Mouse (Mus musculus): Measurements from ENCODE around the gene Zfp810. TPM values are rescaled to one million over a fixed set of nuclear protein-coding genes. Genes with fewer than 3 reads are reported as not detected.

Zfp810 gene
- 35.0 and 36.1 TPM in 2 replicates for polyA plus RNA-seq (2015; fragmentation: Nextera tagmentation; extraction: Ambion mirVana)

DNA sequence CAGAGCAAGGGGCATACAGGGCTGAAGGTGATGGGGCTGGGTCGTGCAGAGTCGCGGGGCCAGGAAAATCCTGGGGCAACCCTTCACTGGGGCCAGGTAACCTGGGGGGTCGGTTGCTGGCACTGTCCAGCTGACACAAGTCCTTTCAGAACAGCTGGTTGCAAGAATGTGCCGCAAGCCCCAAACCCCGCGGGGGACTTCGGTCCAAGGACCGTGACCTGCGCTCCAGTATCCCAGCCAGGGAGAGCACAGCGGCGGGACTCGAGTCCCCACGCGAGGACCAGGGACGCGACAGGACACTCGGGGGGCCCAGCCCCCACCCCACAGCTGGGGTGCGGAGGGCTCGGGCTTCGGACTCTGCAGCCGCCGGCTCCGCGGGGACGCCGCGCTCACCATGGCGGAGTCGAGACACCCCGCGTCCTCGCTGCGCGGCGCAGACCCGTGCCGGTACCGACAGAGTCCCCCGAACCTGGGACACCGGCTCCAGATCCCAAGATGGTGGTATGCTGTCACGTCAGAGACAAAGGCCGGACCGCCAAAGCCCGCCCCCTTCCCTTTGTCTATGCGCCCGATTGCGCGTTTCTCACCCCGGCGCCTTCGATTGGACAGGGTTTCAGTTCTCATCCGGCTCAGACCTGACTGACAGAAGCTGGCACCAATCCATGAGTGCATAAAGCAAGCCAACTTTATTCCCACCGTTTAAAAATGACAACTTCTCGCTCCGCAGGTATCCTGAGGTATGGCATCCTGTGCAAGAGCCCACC is at the start of gene Zfp810:
TSS of gene Zfp810 (minus strand) at position 493 of the 764 bp plus-strand sequence.
- Histone ChIP-seq H3K36me3 (ENCODE audit: control insufficient read depth, insufficient read depth) (peaks cover 15% of the 10 kb centered on the region), H3K27ac (ENCODE audit: low read length) (peak within 1 kb of the TSS; percentile 92), H3K4me3 (replicated peaks; ENCODE audit: low read length) (peak within 1 kb of the TSS; percentile 89), H3K4me2 (ENCODE audit: low read length) (peak within 1 kb of the TSS; percentile 79), H3K27me3 (replicated peaks; ENCODE audit: control insufficient read depth, insufficient read depth, low read length) (no peaks in the 10 kb centered on the region), H3K4me1 (replicated peaks; ENCODE audit: control insufficient read depth, insufficient read depth, low read length) (peaks cover 11% of the 10 kb centered on the region), H3K9me3 (ENCODE audit: control insufficient read depth, low read length) (peaks cover 6% of the 10 kb centered on the region; the same call in 1 of the 2 replicates), H3K9ac (replicated peaks; ENCODE audit: low read depth, low read length) (peak within 1 kb of the TSS; percentile 99)
- 0% methylated on average over 56 of the region's 56 CpGs for WGBS
- peak; percentile 100 for ATAC-seq

DNA sequence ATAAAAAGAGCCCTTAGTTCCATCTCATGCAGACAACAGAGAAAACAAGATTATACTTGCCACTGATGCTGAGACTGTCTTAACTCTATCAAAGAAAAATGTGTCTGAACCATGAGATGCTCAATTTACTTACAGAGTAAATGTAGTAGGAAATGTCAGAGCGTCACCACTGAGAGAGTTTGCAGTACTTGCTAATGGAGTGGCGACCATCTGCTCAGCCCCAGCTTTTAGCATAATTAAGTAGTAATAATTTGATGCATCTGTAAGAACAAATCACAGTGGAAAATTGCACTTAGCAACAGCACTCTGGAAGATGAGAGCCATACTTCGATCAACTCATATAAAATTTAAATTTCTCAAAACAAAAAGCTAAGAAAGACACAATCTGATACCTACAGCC is 48.5 kb upstream of the Zfp810 start:
- no peaks in the 10 kb centered on the region for H3K9me3 ChIP-seq (ENCODE audit: control insufficient read depth, low read length)
- H3K4me1 ChIP-seq (replicated peaks; ENCODE audit: control insufficient read depth, insufficient read depth, low read length) = no peaks in the 10 kb centered on the region; the same call in 1 of the 2 replicates
- no peaks in the 10 kb centered on the region for H3K36me3 ChIP-seq (ENCODE audit: control insufficient read depth, insufficient read depth)
- WGBS = 49% methylated on average over 3 of the region's 3 CpGs
- no peak overlapping the region for H3K4me3 ChIP-seq (replicated peaks; ENCODE audit: low read length)
- H3K9ac ChIP-seq (replicated peaks; ENCODE audit: low read depth, low read length) = no peak overlapping the region
- no peak overlapping the region for H3K4me2 ChIP-seq (ENCODE audit: low read length)
- H3K27ac ChIP-seq (ENCODE audit: low read length) = no peak overlapping the region
- ATAC-seq = peak; percentile 75; the same call in 1 of the 2 replicates
- no peaks in the 10 kb centered on the region for H3K27me3 ChIP-seq (replicated peaks; ENCODE audit: control insufficient read depth, insufficient read depth, low read length)

DNA sequence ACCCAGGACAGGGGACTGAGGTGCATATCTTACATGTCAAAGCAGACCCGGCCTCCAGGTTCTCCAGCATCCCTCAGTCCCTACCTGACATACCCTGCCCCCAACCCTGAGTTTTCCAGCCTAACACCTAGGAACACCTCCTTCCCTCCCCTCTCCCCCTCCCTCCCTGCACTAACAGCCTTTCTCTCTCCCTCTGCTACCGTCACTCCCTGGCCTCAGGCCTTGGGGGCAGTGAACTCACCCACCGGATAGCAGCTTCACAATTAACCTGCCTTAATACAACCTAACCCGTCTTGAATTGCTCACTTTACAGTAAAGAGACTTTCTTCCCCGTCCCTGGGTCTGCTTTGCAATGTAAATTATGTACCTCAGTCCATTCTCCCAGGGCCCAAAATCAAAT is 46.5 kb upstream of the Zfp810 start:
- WGBS = 87% methylated on average over 5 of the region's 5 CpGs
- no peak overlapping the region for H3K27ac ChIP-seq (ENCODE audit: low read length)
- H3K4me3 ChIP-seq (replicated peaks; ENCODE audit: low read length) = no peak overlapping the region
- no peak overlapping the region for H3K9ac ChIP-seq (replicated peaks; ENCODE audit: low read depth, low read length)
- no peaks in the 10 kb centered on the region for H3K27me3 ChIP-seq (replicated peaks; ENCODE audit: control insufficient read depth, insufficient read depth, low read length)
- H3K36me3 ChIP-seq (ENCODE audit: control insufficient read depth, insufficient read depth) = no peaks in the 10 kb centered on the region; the same call in 1 of the 2 replicates
- no peak overlapping the region for H3K4me2 ChIP-seq (ENCODE audit: low read length)
- ATAC-seq = no peak
- no peaks in the 10 kb centered on the region for H3K9me3 ChIP-seq (ENCODE audit: control insufficient read depth, low read length)
- no peaks in the 10 kb centered on the region; the same call in 1 of the 2 replicates for H3K4me1 ChIP-seq (replicated peaks; ENCODE audit: control insufficient read depth, insufficient read depth, low read length)

DNA sequence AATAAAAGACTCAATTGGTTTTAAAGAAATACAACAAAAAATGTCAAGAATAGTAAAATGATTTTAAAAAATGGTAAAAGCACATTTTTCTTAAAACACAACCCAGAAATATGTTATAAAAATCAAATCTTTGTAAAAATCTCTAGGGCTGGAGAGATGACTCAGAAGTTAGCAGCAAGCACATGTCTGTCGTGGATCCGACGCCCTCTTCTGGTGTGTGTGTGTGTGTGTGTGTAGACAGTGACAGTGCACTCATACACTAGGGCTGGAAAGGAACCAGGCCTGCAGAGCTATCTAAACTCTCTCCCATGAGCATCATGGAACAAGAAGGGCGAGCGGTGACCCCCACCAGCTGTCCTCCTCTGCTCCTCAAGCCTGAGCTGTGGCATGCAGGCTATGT is 46.0 kb upstream of the Zfp810 start:
- Histone ChIP-seq H3K4me1 (replicated peaks; ENCODE audit: control insufficient read depth, insufficient read depth, low read length) (no peaks in the 10 kb centered on the region; the same call in 1 of the 2 replicates), H3K27me3 (replicated peaks; ENCODE audit: control insufficient read depth, insufficient read depth, low read length) (no peaks in the 10 kb centered on the region), H3K36me3 (ENCODE audit: control insufficient read depth, insufficient read depth) (no peaks in the 10 kb centered on the region; the same call in 1 of the 2 replicates), H3K9ac (replicated peaks; ENCODE audit: low read depth, low read length) (no peak overlapping the region), H3K27ac (ENCODE audit: low read length) (no peak overlapping the region), H3K4me2 (ENCODE audit: low read length) (no peak overlapping the region), H3K9me3 (ENCODE audit: control insufficient read depth, low read length) (no peaks in the 10 kb centered on the region), H3K4me3 (replicated peaks; ENCODE audit: low read length) (no peak overlapping the region)
- WGBS = 94% methylated on average over 5 of the region's 5 CpGs
- no peak for ATAC-seq

DNA sequence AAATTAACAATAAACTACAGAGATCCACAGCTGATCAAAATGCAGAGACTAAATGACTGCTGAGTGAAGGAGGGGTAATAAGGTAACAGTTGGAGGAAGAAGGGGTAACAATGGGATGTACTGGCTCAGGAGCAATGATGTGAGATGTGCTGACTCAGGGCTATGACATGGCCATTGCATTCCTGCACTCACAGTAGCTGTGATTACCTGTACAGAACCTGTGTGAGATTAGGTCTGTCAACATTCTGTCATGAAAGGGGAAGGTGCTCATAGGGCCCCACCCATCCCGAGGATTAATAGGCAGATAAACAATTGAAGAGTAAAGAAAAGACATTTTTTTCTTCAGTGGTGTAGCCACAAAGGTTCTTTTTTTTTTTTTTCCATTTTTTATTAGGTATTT is 32.9 kb upstream of the Zfp810 start:
- no peak overlapping the region for H3K4me3 ChIP-seq (replicated peaks; ENCODE audit: low read length)
- no peak for ATAC-seq
- no peaks in the 10 kb centered on the region for H3K27me3 ChIP-seq (replicated peaks; ENCODE audit: control insufficient read depth, insufficient read depth, low read length)
- H3K4me1 ChIP-seq (replicated peaks; ENCODE audit: control insufficient read depth, insufficient read depth, low read length) = no peaks in the 10 kb centered on the region
- peaks cover 3% of the 10 kb centered on the region; the same call in 1 of the 2 replicates for H3K36me3 ChIP-seq (ENCODE audit: control insufficient read depth, insufficient read depth)
- no peaks in the 10 kb centered on the region for H3K9me3 ChIP-seq (ENCODE audit: control insufficient read depth, low read length)
- no peak overlapping the region for H3K4me2 ChIP-seq (ENCODE audit: low read length)
- no peak overlapping the region for H3K9ac ChIP-seq (replicated peaks; ENCODE audit: low read depth, low read length)
- WGBS = 95% methylated on average over 1 of the region's 1 CpGs
- H3K27ac ChIP-seq (ENCODE audit: low read length) = no peak overlapping the region

DNA sequence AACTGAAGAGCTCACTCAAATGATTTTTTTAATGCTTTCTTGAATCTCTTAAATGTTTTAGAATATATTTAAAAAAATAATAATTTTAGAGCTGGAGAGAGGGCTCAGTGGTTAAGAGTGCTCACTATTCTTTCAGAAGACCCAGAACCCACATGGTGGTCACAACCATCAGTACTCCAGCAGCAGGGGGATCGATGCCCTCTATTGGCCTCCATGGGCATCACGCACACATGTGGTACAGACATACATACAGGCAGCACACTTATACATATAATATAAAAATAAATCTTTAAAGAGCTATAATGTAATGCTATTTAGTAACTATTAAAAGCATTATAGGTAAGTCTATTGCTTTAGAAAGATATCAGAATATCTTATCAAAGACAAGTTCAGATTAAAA is 29.8 kb upstream of the Zfp810 start:
- Histone ChIP-seq H3K36me3 (ENCODE audit: control insufficient read depth, insufficient read depth) (peaks cover 5% of the 10 kb centered on the region), H3K4me2 (ENCODE audit: low read length) (no peak overlapping the region), H3K9ac (replicated peaks; ENCODE audit: low read depth, low read length) (no peak overlapping the region), H3K4me1 (replicated peaks; ENCODE audit: control insufficient read depth, insufficient read depth, low read length) (no peaks in the 10 kb centered on the region), H3K9me3 (ENCODE audit: control insufficient read depth, low read length) (no peaks in the 10 kb centered on the region), H3K27me3 (replicated peaks; ENCODE audit: control insufficient read depth, insufficient read depth, low read length) (no peaks in the 10 kb centered on the region), H3K4me3 (replicated peaks; ENCODE audit: low read length) (no peak overlapping the region), H3K27ac (ENCODE audit: low read length) (no peak overlapping the region)
- WGBS = 100% methylated on average over 2 of the region's 2 CpGs
- no peak for ATAC-seq

DNA sequence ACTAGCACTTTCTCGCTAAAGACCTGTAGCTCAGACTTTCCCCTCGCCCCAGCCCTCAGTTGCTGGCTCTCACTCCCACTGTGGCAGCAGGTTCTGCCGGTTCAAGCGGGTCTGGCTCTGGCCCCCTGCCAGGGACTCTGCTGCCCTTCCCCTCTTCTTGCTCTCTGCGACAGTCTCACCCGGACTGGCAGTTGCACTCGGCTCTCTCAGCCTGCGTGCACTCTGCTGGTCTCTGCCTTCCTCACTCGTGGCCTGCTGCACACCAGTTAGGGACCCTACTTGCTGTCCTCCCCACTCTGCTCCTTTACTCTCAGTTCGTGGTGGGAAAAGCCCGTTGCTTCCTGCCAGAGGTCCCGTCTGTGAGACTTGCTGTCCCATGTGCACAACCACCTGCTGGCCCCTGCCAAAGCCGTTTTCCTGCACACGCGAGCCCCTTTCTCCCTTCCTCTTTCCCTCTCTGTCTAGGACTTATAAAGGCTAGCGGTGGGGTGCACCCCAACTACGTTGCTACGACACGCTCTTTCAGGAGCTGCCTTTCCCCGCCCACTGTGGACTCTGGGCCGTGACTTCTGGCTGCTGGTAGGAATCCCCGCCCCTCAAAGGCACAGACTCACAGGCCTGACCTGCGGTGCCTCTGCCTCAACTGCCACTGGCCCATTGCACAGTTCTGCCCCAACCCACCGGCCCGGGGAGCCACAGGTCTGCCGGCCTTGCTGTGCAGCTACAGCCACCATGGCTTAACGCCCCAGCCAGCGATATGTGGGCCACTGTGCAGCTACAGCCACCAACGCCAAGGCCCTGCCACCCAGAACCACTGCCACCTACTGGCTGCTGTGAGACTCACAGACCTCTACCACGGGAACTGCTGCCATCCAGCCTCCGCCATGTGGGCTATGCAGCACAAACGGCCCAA is 20.3 kb upstream of the Zfp810 start:
- Histone ChIP-seq H3K4me3 (replicated peaks; ENCODE audit: low read length) (peak overlapping the region; percentile 52), H3K27ac (ENCODE audit: low read length) (no peak overlapping the region), H3K4me1 (replicated peaks; ENCODE audit: control insufficient read depth, insufficient read depth, low read length) (peaks cover 10% of the 10 kb centered on the region), H3K9ac (replicated peaks; ENCODE audit: low read depth, low read length) (peak overlapping the region; percentile 67), H3K27me3 (replicated peaks; ENCODE audit: control insufficient read depth, insufficient read depth, low read length) (no peaks in the 10 kb centered on the region), H3K4me2 (ENCODE audit: low read length) (peak overlapping the region; percentile 74), H3K36me3 (ENCODE audit: control insufficient read depth, insufficient read depth) (no peaks in the 10 kb centered on the region), H3K9me3 (ENCODE audit: control insufficient read depth, low read length) (no peaks in the 10 kb centered on the region)
- peak; percentile 95 for ATAC-seq
- WGBS = under 1% methylated on average over 32 of the region's 32 CpGs

DNA sequence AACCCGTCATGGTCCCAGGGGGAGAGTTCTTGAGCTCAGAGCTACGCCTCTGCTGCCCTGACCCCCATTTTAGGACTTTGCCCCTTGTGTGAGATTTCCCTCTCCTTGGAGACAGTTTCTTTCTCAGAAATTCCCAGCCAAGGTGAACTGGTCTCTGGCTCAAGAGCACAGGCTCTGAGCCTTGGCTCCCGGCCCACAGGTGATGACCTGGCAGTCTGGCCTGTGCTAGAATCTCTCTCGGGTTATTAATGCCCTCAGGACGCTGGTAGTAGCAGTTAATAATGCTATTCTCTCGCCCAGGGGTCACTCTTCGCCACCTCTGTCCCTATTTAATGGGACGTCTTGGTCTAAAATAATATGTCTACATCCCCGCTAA is 19.6 kb upstream of the Zfp810 start:
- Histone ChIP-seq H3K4me3 (replicated peaks; ENCODE audit: low read length) (peak overlapping the region; percentile 52), H3K4me1 (replicated peaks; ENCODE audit: control insufficient read depth, insufficient read depth, low read length) (peaks cover 10% of the 10 kb centered on the region), H3K9me3 (ENCODE audit: control insufficient read depth, low read length) (no peaks in the 10 kb centered on the region), H3K27me3 (replicated peaks; ENCODE audit: control insufficient read depth, insufficient read depth, low read length) (no peaks in the 10 kb centered on the region), H3K4me2 (ENCODE audit: low read length) (peak overlapping the region; percentile 74), H3K27ac (ENCODE audit: low read length) (no peak overlapping the region), H3K9ac (replicated peaks; ENCODE audit: low read depth, low read length) (no peak overlapping the region; the same call in 1 of the 2 replicates), H3K36me3 (ENCODE audit: control insufficient read depth, insufficient read depth) (no peaks in the 10 kb centered on the region)
- 20% methylated on average over 9 of the region's 9 CpGs for WGBS
- no peak for ATAC-seq

DNA sequence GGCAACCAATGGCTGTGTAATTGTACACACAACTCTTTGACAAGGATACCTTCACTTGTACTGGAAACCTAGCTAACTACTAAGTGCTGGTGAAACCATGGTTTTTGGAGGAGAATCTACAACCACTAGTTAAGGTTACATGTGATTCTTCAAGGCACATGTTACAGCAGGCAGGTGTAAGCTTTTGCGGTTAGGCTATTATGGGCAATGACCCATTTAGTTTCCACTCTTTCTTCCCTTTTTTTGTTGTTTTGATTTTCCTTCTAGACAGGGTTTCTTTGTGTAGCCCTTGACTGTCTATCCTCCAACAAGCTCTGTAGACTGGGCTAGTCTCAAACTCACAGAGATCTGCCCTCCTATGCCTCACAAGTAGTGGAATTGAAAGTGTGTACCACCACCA is 17.1 kb upstream of the Zfp810 start:
- Histone ChIP-seq H3K4me2 (ENCODE audit: low read length) (no peak overlapping the region), H3K4me1 (replicated peaks; ENCODE audit: control insufficient read depth, insufficient read depth, low read length) (peaks cover 10% of the 10 kb centered on the region), H3K36me3 (ENCODE audit: control insufficient read depth, insufficient read depth) (no peaks in the 10 kb centered on the region), H3K9me3 (ENCODE audit: control insufficient read depth, low read length) (no peaks in the 10 kb centered on the region), H3K9ac (replicated peaks; ENCODE audit: low read depth, low read length) (no peak overlapping the region), H3K27me3 (replicated peaks; ENCODE audit: control insufficient read depth, insufficient read depth, low read length) (no peaks in the 10 kb centered on the region), H3K4me3 (replicated peaks; ENCODE audit: low read length) (no peak overlapping the region), H3K27ac (ENCODE audit: low read length) (no peak overlapping the region)
- WGBS = 97% methylated on average over 1 of the region's 1 CpGs
- ATAC-seq = no peak
